Mouse (Mus musculus) olfactory bulb, adult 2 months (tissue): ENCODE results near the gene U2af1. TPM values are rescaled to one million over a fixed set of nuclear protein-coding genes. Genes with fewer than 3 reads are reported as not detected.
"Not testable (repeated sequence)": the region's sequence is repeated elsewhere in the genome, so short reads cannot be mapped to it uniquely, and the experiment has no call there.

ENCODE experiments used
- H3K27ac ChIP-seq: fragments of 200-500 bp; 2 replicates; pipeline ENCODE4 v1.5.1; 2012; ENCODE audit warnings: low read depth, low read length; ENCODE audit not compliant: insufficient read depth
- H3K4me1 ChIP-seq: fragments of 200-500 bp; 2 replicates; pipeline ENCODE4 v1.6.1; 2012; ENCODE audit warnings: low read length; ENCODE audit not compliant: control insufficient read depth, insufficient read depth
- H3K4me3 ChIP-seq: fragments of 200-500 bp; 2 replicates; pipeline ENCODE4 v1.5.1; 2012; ENCODE audit warnings: mild to moderate bottlenecking, low read depth, low read length, moderate library complexity; ENCODE audit not compliant: insufficient read depth
- CTCF ChIP-seq: fragments of 200-500 bp; IDR thresholded peaks from 2 replicates; pipeline ENCODE4 v1.5.1; 2012; ENCODE audit warnings: low read depth, mild to moderate bottlenecking, low read length, moderate library complexity; ENCODE audit not compliant: insufficient read depth
- POLR2A ChIP-seq: fragments of 200-500 bp; IDR thresholded peaks from 2 replicates; pipeline ENCODE4 v1.6.1; 2012; ENCODE audit warnings: mild to moderate bottlenecking, low read depth, low read length, moderate library complexity; ENCODE audit not compliant: insufficient read depth
- WGBS: fragments of 180-500 bp; shearing (Covaris S2); methylation state at CpG from one replicate; pipeline ENCODE4 v1.1.7; 2018; 5-methylcytosine and 5-hydroxymethylcytosine counted together
- polyA plus RNA-seq: library from polyadenylated mRNA; stranded (reverse); fragments of >200 nt; gene quantifications from 2 replicates; pipeline ENCODE4 v1.2.4, GENCODE M21; 2012; ENCODE audit warnings: low replicate concordance; ENCODE audit not compliant: missing spikeins, insufficient read depth, insufficient read length

U2af1 gene
- 633 TPM in 1 of 2 replicates, not detected in the other for polyA plus RNA-seq

DNA sequence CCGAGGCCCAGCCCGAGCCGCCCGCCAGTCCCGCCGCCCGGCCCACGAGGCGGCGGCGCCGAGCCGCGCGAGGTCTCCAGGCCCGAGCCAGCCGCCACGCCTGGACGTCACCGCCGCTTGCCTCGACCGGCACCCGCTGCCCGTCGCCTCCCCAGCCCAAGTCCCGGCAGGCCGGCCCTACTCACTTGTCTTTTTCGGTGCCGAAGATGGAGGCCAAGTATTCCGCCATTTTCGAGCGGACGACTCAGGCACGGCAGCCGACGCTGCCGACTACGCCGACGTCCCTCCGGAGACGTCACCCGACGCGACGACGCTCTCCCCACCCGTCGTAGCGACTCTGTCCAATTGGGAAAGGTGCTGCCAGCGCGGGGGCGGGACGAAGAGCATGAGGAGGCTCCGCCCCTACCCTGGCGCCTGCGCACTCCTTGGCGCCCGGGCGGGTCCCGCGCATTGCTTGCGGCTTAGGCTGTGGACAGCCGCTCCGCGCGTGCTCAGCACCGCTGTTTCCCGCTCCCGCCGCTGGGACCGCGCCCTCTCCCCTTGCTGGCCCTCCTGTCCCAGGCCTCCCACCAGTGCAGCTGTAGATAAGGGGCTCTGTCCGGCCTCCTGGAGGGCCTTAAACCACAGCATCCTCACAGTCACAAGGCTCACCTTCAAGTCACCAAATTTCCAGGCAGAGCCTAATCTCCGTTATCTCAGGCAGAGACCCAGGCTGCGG lies at the start of gene U2af1:
U2af1 (minus strand) TSS at position 425 of the 718 bp plus-strand sequence.
- TF ChIP-seq POLR2A (peak; percentile 97), CTCF (no peak)
- Histone ChIP-seq H3K27ac (peak within 1 kb of the TSS; percentile 92), H3K4me1 (peaks cover 7% of the 10 kb centered on the region), H3K4me3 (peak within 1 kb of the TSS; percentile 84)
- WGBS: under 1% methylated on average over 77 of the region's 77 CpGs

DNA sequence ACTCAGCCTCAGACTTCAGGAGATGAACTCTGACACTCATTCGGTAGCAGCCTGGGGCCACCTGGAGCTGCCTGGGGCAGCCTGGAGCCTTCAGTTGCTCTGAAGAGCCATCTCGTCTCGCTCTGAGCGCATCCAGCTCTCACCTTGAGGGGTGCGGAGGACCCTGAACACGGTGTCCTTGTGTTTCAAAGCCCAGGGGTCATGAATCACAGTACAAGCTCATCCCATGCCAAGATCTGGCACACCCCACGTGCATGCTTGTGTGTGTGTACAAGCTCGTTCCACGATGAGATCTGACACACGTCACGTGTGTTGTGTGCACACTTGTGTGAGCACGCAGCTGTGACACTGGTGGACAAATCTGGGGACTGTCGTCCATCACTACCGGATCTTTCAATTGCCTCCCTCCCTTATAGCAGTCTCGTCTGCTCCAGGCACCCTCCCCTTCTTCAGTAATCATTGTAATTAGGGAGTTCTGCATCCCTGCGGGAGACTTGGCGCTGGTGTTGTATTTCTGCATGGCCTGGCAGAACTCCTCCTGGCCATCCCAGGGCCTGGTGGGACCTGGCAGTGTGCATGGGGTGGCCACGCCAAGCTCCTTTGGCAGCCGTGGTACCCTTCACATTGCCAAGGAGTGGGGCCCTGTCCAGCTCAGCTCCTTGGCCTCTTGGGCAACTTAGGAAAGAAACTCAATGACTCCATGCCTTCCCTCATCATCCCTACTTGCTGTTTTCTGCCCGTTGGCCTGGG lies 46.8 kb upstream of the U2af1 start:
- TF ChIP-seq CTCF: no peak
- no peak for TF ChIP-seq POLR2A
- no peak overlapping the region for H3K27ac ChIP-seq
- no peak overlapping the region for H3K4me3 ChIP-seq
- 25% methylated on average over 20 of the region's 20 CpGs for WGBS
- peaks cover 21% of the 10 kb centered on the region for H3K4me1 ChIP-seq

DNA sequence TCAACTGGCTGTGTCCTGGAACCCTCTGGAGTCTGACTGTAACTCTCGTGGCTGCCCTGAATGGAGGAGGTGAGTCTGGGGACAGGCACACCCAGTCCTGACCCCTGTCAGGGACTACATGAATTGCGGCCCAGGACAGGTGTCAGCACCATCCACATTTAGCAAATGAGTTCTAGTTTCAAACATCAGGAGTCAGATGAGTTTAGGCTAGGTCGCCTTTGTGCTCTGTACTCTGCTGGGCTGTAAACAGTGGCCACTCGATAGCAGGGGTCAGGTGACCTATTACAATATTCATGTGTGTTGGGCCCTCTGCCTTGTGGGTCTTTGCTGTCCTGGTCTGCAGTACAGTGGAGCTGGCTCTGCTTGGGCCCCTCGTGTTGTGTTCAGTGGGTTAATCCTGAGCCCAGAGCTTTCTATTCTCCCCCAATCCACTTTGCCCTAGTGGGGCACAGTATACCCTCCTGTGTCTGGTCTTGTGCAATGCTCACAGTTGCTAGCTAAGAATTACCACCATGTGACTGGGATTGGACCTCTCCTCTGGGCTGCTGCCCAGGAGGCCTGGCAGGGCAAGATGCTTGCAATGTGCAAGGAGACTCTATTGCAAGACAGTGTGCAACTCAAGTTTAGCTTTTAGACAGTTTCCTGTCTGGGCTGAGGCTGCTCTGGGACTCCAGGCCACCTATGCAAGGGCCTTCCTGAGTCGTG lies 44.7 kb upstream of the U2af1 start:
- no peak overlapping the region for H3K4me3 ChIP-seq
- H3K4me1 ChIP-seq: peaks cover 24% of the 10 kb centered on the region
- no peak for TF ChIP-seq CTCF
- no peak for TF ChIP-seq POLR2A
- H3K27ac ChIP-seq: no peak overlapping the region
- 74% methylated on average over 6 of the region's 6 CpGs for WGBS

DNA sequence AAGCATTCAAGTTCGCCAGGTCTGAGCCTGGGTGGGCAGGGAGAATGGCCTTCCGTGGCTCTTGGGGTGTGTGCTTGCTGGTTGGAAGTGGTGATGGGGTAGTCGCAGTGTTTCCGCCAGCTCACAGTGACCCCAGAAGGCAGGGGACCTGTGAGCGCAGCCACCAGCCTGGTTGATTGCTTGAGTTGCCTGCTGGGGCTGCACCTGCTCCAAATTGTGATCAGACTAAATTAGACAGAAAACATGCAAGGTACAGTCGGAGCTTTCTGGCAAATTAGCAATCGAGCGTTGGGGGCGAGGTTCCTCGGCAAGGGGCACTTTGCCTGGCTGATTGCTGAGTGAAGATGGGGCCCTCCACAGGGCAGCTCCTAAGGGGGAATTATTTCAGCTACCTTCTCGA lies 39.7 kb upstream of the U2af1 start:
- WGBS: 46% methylated on average over 11 of the region's 11 CpGs
- no peak overlapping the region for H3K27ac ChIP-seq

DNA sequence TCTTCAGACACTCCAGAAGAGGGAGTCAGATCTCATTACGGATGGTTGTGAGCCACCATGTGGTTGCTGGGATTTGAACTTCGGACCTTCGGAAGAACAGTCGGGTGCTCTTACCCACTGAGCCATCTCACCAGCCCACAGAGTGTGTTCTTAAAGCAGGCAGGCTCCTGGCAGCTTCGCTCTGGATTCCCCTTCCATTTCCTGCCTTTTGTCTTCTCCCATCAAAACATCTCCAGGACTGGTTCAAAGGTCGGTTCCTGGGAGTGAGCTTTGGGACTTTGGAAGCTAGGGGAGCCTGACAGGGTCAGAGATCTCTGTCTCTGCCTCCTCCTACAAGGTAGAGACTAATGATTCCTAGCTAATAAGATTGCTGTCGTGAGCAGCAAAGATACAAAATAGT lies 36.7 kb upstream of the U2af1 start:
- WGBS: 92% methylated on average over 7 of the region's 7 CpGs
- H3K4me1 ChIP-seq: peaks cover 39% of the 10 kb centered on the region
- H3K4me3 ChIP-seq, H3K27ac ChIP-seq: not testable (repeated sequence)

More for the DNA sequence above, 39.7 kb upstream of the U2af1 start:
- TF ChIP-seq CTCF (no peak), POLR2A (no peak)
- Histone ChIP-seq H3K4me1 (peaks cover 20% of the 10 kb centered on the region), H3K4me3 (no peak overlapping the region)

DNA sequence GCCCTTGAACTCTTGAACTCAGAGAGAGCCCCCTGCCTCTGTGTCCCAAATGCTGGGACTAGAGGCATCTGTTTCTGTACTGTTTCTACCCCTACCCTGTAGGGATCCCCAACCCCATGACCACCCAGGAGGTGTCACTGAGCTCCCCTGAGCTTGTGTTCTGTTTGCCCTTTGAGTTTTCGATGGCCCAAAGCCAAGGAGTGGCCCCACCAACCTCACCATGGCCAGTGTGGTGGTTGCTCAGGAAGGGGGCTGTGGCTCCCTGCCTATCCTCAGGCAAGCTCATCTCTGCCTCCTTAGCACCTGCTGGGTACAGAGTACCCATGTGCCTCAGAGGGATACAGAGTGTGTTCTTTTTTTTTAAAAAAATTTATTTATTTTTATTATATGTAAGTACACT lies 36.3 kb upstream of the U2af1 start:
- Histone ChIP-seq H3K4me1 (peaks cover 40% of the 10 kb centered on the region), H3K4me3 (no peak overlapping the region), H3K27ac (no peak overlapping the region)
- TF ChIP-seq POLR2A (no peak), CTCF (no peak)
- 92% methylated on average over 1 of the region's 1 CpGs for WGBS

DNA sequence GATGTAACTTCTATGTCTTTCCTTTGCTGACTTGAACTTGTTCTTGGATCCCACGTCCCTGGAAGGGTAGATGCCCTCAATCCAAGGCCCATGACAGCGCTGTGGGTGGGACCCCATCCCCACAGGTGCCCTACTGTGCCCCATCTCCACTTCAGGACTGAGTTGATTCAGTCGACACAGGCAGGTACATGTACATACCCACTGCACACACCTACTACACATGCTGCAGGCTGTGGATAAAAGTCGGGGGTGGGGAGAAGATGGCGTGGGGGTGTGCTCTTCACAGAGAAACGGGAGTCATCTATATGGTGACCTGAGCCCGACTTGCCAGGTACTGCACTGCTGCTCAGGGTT lies 35.3 kb upstream of the U2af1 start:
- Histone ChIP-seq H3K27ac (no peak overlapping the region), H3K4me3 (no peak overlapping the region), H3K4me1 (peaks cover 40% of the 10 kb centered on the region)
- TF ChIP-seq POLR2A (no peak), CTCF (no peak)
- WGBS: 61% methylated on average over 7 of the region's 7 CpGs

DNA sequence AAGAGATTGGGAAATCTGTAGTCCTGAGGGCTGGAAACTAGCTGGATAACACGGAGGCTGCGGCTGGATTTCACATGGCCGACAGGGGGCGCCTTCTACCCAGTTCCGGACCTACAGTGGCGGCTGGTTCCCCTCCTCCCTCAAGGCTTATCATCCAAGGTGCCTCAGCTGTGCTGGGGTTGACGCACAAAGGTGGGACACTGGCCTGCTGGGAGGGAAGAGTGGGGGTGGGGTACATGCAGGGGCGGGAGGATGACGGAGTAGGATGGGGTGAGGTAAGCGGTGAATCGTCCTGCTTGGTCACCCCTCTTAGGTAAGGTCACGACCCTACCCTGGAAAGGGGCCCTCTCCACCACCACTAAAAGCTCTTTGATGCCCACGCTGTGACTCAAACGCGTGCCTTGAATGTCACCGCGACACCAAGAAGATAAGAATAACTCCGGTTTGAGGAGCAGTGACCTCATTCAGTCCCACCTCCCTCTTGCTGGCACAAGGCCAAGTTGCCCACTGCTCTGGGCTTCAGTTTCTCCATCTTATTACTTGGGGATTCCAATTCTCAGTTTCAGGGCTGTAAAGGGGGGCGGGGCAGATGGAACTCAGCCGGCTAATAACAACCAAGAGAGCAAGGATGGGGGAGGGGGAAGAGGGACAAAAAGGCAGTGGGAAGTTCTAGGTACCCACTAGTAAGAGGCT lies 34.8 kb upstream of the U2af1 start:
- TF ChIP-seq CTCF (peak; percentile 91), POLR2A (no peak)
- Histone ChIP-seq H3K27ac (no peak overlapping the region), H3K4me1 (peaks cover 36% of the 10 kb centered on the region), H3K4me3 (no peak overlapping the region)
- WGBS: 4% methylated on average over 20 of the region's 20 CpGs

DNA sequence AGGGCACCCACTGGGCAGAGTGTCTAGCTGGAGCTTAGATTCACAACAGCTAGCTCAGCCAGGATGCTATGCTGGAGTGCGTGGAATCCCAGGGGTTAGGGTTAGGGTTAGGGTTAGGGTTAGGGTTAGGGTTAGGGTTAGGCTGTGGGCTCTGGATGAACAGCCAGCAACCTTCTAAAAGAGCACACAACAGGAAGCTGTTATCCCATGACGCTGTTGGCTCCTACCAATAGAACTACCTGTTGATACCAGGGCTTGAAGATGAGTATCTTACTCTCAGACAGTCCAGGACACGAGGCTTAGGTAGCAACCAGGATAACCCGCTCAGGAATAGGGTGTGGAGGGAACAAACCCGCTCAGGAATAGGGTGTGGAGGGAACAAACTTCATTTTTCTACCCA lies 34.2 kb upstream of the U2af1 start:
- Histone ChIP-seq H3K4me3 (no peak overlapping the region), H3K4me1 (peaks cover 30% of the 10 kb centered on the region), H3K27ac (no peak overlapping the region)
- TF ChIP-seq CTCF (no peak), POLR2A (no peak)
- WGBS: 35% methylated on average over 5 of the region's 5 CpGs
